Mouse (Mus musculus): ENCODE measurements around the gene Prr7.

GRCm38 (mm10) chr13:55445361-55446091 is 18.5 kb upstream of the Prr7 start:
- TF ChIP-seq CTCF (IDR thresholded peaks at IDR 0.05; ENCODE audit: low read depth): no peak; the same call in 1 of the 2 replicates
- TF ChIP-seq EP300 (IDR thresholded peaks at IDR 0.05; ENCODE audit: low read depth): no peak
